Mouse (Mus musculus) ES-E14 (cell line): ENCODE results near the gene Mettl3.

Source experiments
- CHD2 ChIP-seq: IDR thresholded peaks from 2 replicates; pipeline ENCODE4 v1.6.1; 2014; ENCODE audit warnings: mild to moderate bottlenecking, low read depth, low read length, inconsistent platforms
- HCFC1 ChIP-seq: IDR thresholded peaks from 2 replicates; pipeline ENCODE4 v1.6.1; 2012; ENCODE audit warnings: low read length, inconsistent platforms, borderline replicate concordance; ENCODE audit not compliant: insufficient read depth
- MAFK ChIP-seq: IDR thresholded peaks from 2 replicates; pipeline ENCODE4 v1.6.1; 2014; ENCODE audit warnings: mild to moderate bottlenecking, low read depth, low read length, inconsistent platforms; ENCODE audit not compliant: insufficient read depth
- ZC3H11A ChIP-seq: IDR thresholded peaks from 2 replicates; pipeline ENCODE4 v1.6.1; 2012; ENCODE audit warnings: low read depth, mild to moderate bottlenecking, inconsistent platforms, low read length, borderline replicate concordance
- ZNF384 ChIP-seq: IDR thresholded peaks from 2 replicates; pipeline ENCODE4 v1.6.1; 2012; ENCODE audit warnings: low read depth, low read length, inconsistent platforms

GRCm38 (mm10) chr14:52283629-52284028 lies 21.3 kb downstream of the Mettl3 start:
- TF ChIP-seq ZC3H11A, result no peak
- peak; percentile 95 for TF ChIP-seq MAFK
- TF ChIP-seq CHD2, result no peak
- TF ChIP-seq ZNF384, result no peak
- no peak for TF ChIP-seq HCFC1
